Mouse (Mus musculus): ENCODE measurements around the gene Elovl1. TPM values are rescaled to one million over a fixed set of nuclear protein-coding genes. Genes with fewer than 3 reads are reported as not detected.

Elovl1 gene
- polyA plus RNA-seq, 1 experiment from 2014 or later = 25.0 TPM

- DNase-seq = peak; percentile 68
- no peaks in the 10 kb centered on the region for H3K27me3 ChIP-seq (ENCODE audit: control insufficient read depth, insufficient read depth, low read length)
- no peaks in the 10 kb centered on the region for H3K9me3 ChIP-seq (ENCODE audit: control insufficient read depth, low read length)
- peak overlapping the region; percentile 87 for H3K27ac ChIP-seq (replicated peaks; ENCODE audit: low read depth, low read length)
- H3K9ac ChIP-seq (replicated peaks; ENCODE audit: low read length) = peak overlapping the region; percentile 63
- no peak for ATAC-seq (ENCODE audit: low FRiP score, low TSS enrichment)
- WGBS = 11% methylated on average over 12 of the region's 12 CpGs
- H3K4me3 ChIP-seq (replicated peaks; ENCODE audit: low read depth, low read length) = peak overlapping the region; percentile 50
- H3K4me2 ChIP-seq (ENCODE audit: low read length) = peak overlapping the region; percentile 95
- H3K36me3 ChIP-seq (ENCODE audit: control insufficient read depth, insufficient read depth, low read length) = peaks cover 8% of the 10 kb centered on the region; the same call in 1 of the 2 replicates
- H3K4me1 ChIP-seq (ENCODE audit: control insufficient read depth, insufficient read depth, low read length) = peaks cover 16% of the 10 kb centered on the region
Measured at GRCm38 (mm10) chr4:118437829-118438253, 9.9 kb downstream of the Elovl1 start.

GRCm38 (mm10) chr4:118445088-118445487 is 17.2 kb downstream of the Elovl1 start:
- Histone ChIP-seq H3K9me3 (ENCODE audit: control insufficient read depth, low read length) (no peaks in the 10 kb centered on the region), H3K27ac (replicated peaks; ENCODE audit: low read depth, low read length) (no peak overlapping the region), H3K4me1 (ENCODE audit: control insufficient read depth, insufficient read depth, low read length) (no peaks in the 10 kb centered on the region), H3K4me3 (replicated peaks; ENCODE audit: low read depth, low read length) (no peak overlapping the region), H3K36me3 (ENCODE audit: control insufficient read depth, insufficient read depth, low read length) (no peaks in the 10 kb centered on the region), H3K4me2 (ENCODE audit: low read length) (no peak overlapping the region), H3K27me3 (ENCODE audit: control insufficient read depth, insufficient read depth, low read length) (no peaks in the 10 kb centered on the region), H3K9ac (replicated peaks; ENCODE audit: low read length) (no peak overlapping the region)
- DNase-seq (no peak), ATAC-seq (ENCODE audit: low FRiP score, low TSS enrichment) (no peak)
- 87% methylated on average over 10 of the region's 10 CpGs for WGBS

- Histone ChIP-seq H3K4me1 (ENCODE audit: control insufficient read depth, insufficient read depth, low read length) (no peaks in the 10 kb centered on the region), H3K27ac (replicated peaks; ENCODE audit: low read depth, low read length) (no peak overlapping the region), H3K4me2 (ENCODE audit: low read length) (peak overlapping the region; percentile 73), H3K9me3 (ENCODE audit: control insufficient read depth, low read length) (no peaks in the 10 kb centered on the region), H3K36me3 (ENCODE audit: control insufficient read depth, insufficient read depth, low read length) (no peaks in the 10 kb centered on the region), H3K4me3 (replicated peaks; ENCODE audit: low read depth, low read length) (peak overlapping the region; percentile 36), H3K9ac (replicated peaks; ENCODE audit: low read length) (peak overlapping the region; percentile 47), H3K27me3 (ENCODE audit: control insufficient read depth, insufficient read depth, low read length) (no peaks in the 10 kb centered on the region)
- DNase-seq = peak; percentile 30
- ATAC-seq (ENCODE audit: low FRiP score, low TSS enrichment) = peak; percentile 55
- WGBS = 19% methylated on average over 18 of the region's 18 CpGs
Measured at GRCm38 (mm10) chr4:118445781-118446414, 18.0 kb downstream of the Elovl1 start.

GRCm38 (mm10) chr4:118446415-118447153 is 18.7 kb downstream of the Elovl1 start:
- Histone ChIP-seq H3K9me3 (ENCODE audit: control insufficient read depth, low read length) (no peaks in the 10 kb centered on the region), H3K27ac (replicated peaks; ENCODE audit: low read depth, low read length) (no peak overlapping the region), H3K4me1 (ENCODE audit: control insufficient read depth, insufficient read depth, low read length) (no peaks in the 10 kb centered on the region), H3K36me3 (ENCODE audit: control insufficient read depth, insufficient read depth, low read length) (no peaks in the 10 kb centered on the region), H3K4me3 (replicated peaks; ENCODE audit: low read depth, low read length) (peak overlapping the region; percentile 36), H3K4me2 (ENCODE audit: low read length) (peak overlapping the region; percentile 73), H3K9ac (replicated peaks; ENCODE audit: low read length) (peak overlapping the region; percentile 47), H3K27me3 (ENCODE audit: control insufficient read depth, insufficient read depth, low read length) (no peaks in the 10 kb centered on the region)
- peak; percentile 43 for DNase-seq
- WGBS = 17% methylated on average over 24 of the region's 24 CpGs
- no peak for ATAC-seq (ENCODE audit: low FRiP score, low TSS enrichment)

- DNase-seq = no peak
- no peak within 1 kb of the TSS for H3K9ac ChIP-seq (replicated peaks; ENCODE audit: low read length)
- H3K4me2 ChIP-seq (ENCODE audit: low read length) = no peak within 1 kb of the TSS
- no peak for ATAC-seq (ENCODE audit: low FRiP score, low TSS enrichment)
- no peaks in the 10 kb centered on the region for H3K36me3 ChIP-seq (ENCODE audit: control insufficient read depth, insufficient read depth, low read length)
- 74% methylated on average over 9 of the region's 9 CpGs for WGBS
- no peaks in the 10 kb centered on the region for H3K4me1 ChIP-seq (ENCODE audit: control insufficient read depth, insufficient read depth, low read length)
- no peaks in the 10 kb centered on the region for H3K9me3 ChIP-seq (ENCODE audit: control insufficient read depth, low read length)
- H3K27me3 ChIP-seq (ENCODE audit: control insufficient read depth, insufficient read depth, low read length) = no peaks in the 10 kb centered on the region
- H3K27ac ChIP-seq (replicated peaks; ENCODE audit: low read depth, low read length) = no peak within 1 kb of the TSS
- no peak within 1 kb of the TSS for H3K4me3 ChIP-seq (replicated peaks; ENCODE audit: low read depth, low read length)
Measured at GRCm38 (mm10) chr4:118457345-118457975, 29.6 kb downstream of the Elovl1 start, which contains the start of gene Mpl. Gene Mpl (minus strand): TSS chr4:118457513.

GRCm38 (mm10) chr4:118464956-118465355 is 37.1 kb downstream of the Elovl1 start:
- WGBS = 96% methylated on average over 3 of the region's 3 CpGs
- ATAC-seq (ENCODE audit: low FRiP score, low TSS enrichment) = no peak

GRCm38 (mm10) chr4:118465697-118466163 is 37.8 kb downstream of the Elovl1 start:
- 71% methylated on average over 11 of the region's 11 CpGs for WGBS
- Histone ChIP-seq H3K27ac (replicated peaks; ENCODE audit: low read depth, low read length) (no peak overlapping the region), H3K36me3 (ENCODE audit: control insufficient read depth, insufficient read depth, low read length) (no peaks in the 10 kb centered on the region), H3K4me2 (ENCODE audit: low read length) (no peak overlapping the region), H3K4me1 (ENCODE audit: control insufficient read depth, insufficient read depth, low read length) (no peaks in the 10 kb centered on the region), H3K9ac (replicated peaks; ENCODE audit: low read length) (no peak overlapping the region), H3K27me3 (ENCODE audit: control insufficient read depth, insufficient read depth, low read length) (no peaks in the 10 kb centered on the region), H3K9me3 (ENCODE audit: control insufficient read depth, low read length) (peaks cover 6% of the 10 kb centered on the region; the same call in 1 of the 2 replicates), H3K4me3 (replicated peaks; ENCODE audit: low read depth, low read length) (no peak overlapping the region)
- no peak for ATAC-seq (ENCODE audit: low FRiP score, low TSS enrichment)
- DNase-seq = no peak

More at GRCm38 (mm10) chr4:118464956-118465355, 37.1 kb downstream of the Elovl1 start:
- H3K9ac ChIP-seq (replicated peaks; ENCODE audit: low read length) = no peak overlapping the region
- no peak overlapping the region for H3K4me3 ChIP-seq (replicated peaks; ENCODE audit: low read depth, low read length)
- no peak for DNase-seq
- no peaks in the 10 kb centered on the region for H3K36me3 ChIP-seq (ENCODE audit: control insufficient read depth, insufficient read depth, low read length)
- no peak overlapping the region for H3K27ac ChIP-seq (replicated peaks; ENCODE audit: low read depth, low read length)
- H3K4me1 ChIP-seq (ENCODE audit: control insufficient read depth, insufficient read depth, low read length) = no peaks in the 10 kb centered on the region
- no peaks in the 10 kb centered on the region for H3K27me3 ChIP-seq (ENCODE audit: control insufficient read depth, insufficient read depth, low read length)
- H3K4me2 ChIP-seq (ENCODE audit: low read length) = no peak overlapping the region
- H3K9me3 ChIP-seq (ENCODE audit: control insufficient read depth, low read length) = peaks cover 6% of the 10 kb centered on the region; the same call in 1 of the 2 replicates

GRCm38 (mm10) chr4:118471281-118471680 is 43.4 kb downstream of the Elovl1 start:
- H3K4me2 ChIP-seq (ENCODE audit: low read length) = no peak overlapping the region
- ATAC-seq (ENCODE audit: low FRiP score, low TSS enrichment) = no peak
- H3K27ac ChIP-seq (replicated peaks; ENCODE audit: low read depth, low read length) = no peak overlapping the region
- H3K4me1 ChIP-seq (ENCODE audit: control insufficient read depth, insufficient read depth, low read length) = no peaks in the 10 kb centered on the region
- no peak overlapping the region for H3K9ac ChIP-seq (replicated peaks; ENCODE audit: low read length)
- no peaks in the 10 kb centered on the region for H3K36me3 ChIP-seq (ENCODE audit: control insufficient read depth, insufficient read depth, low read length)
- no peaks in the 10 kb centered on the region for H3K27me3 ChIP-seq (ENCODE audit: control insufficient read depth, insufficient read depth, low read length)
- 90% methylated on average over 6 of the region's 6 CpGs for WGBS
- no peak overlapping the region for H3K4me3 ChIP-seq (replicated peaks; ENCODE audit: low read depth, low read length)
- DNase-seq = no peak
- peaks cover 6% of the 10 kb centered on the region; the same call in 1 of the 2 replicates for H3K9me3 ChIP-seq (ENCODE audit: control insufficient read depth, low read length)
